Mouse (Mus musculus): Measurements from ENCODE around the gene Parvb.

DNA sequence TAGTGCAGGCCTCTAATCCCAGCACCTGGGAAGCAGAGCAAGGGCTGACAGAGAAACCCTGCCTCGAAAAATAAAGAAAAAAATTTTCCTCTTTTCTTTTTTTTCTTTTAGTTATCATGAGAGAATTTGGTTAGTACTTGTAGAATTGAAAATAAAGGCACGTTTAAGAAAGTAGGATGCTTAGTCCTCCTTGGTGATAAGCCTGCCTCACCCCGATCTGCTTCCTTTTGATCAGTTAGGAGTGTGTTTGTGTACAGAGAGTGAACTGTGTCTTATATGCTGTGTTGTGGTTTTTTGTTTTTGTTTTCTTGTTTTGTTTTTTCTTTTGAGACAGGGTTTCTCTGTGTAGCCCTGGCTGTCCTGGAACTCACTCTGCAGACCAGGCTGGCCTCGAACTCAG lies 24.5 kb upstream of the Parvb start:
- TF ChIP-seq POLR2AphosphoS2 (IDR thresholded peaks at IDR 0.05; ENCODE audit: low read length), result no peak
- no peak for TF ChIP-seq CTCF (IDR thresholded peaks at IDR 0.05 in 2 of 3, conservative IDR thresholded peaks at IDR 0.05 in 1 of 3; ENCODE audit: control insufficient read depth in 1 of 3, insufficient read depth in 1 of 3, low read depth in 2 of 3, low read length in 3 of 3, poor library complexity in 1 of 3, severe bottlenecking in 1 of 3)

Measured in MEL (cell line).